Mouse (Mus musculus): ENCODE results near the gene Gprasp2.
"Not testable (repeated sequence)": the region's sequence is repeated elsewhere in the genome, so short reads cannot be mapped to it uniquely, and the experiment has no call there.

DNA sequence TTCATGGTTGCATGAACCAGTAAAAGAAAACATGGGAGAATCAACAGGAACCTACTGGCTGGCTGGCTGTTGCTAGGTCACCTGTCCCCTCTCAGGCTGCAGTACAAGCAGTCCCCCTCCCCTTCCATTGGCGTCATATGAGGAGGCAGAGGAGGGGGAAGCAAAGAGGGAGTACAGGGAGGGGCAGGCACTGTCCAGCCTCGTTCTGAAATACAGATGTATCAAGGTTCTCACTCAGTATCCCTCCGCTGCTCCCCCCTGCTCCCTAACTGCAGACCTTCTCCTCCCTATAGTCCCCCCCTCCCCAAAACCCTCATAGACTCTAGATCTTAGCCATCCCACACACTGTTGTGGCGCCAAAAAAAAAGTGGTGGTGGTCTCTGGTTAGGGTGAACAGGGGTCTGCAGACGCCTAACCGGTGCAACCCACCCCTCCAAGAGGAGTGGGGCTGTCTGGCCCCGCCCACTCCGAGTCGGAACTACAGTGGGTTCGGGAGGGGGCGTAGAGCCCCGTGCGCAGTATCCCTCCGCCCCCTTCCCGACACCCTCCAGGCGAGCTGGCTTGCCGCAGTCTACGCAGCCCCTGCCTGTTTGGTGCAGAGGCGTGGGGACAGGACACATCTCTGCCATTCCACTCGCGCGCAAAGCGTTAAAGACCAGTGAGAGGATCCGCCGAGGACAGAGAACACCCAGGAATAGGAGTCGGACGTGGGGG, 43.1 kb upstream of the Gprasp2 start:
- TF ChIP-seq CTCF (IDR thresholded peaks at IDR 0.05; ENCODE audit: low read depth, low read length); POLR2A (IDR thresholded peaks at IDR 0.05; ENCODE audit: extremely low read depth, insufficient read depth, low read length): not testable (repeated sequence)

Data from liver, adult 2 months (tissue).